In the genomic region with DNA sequence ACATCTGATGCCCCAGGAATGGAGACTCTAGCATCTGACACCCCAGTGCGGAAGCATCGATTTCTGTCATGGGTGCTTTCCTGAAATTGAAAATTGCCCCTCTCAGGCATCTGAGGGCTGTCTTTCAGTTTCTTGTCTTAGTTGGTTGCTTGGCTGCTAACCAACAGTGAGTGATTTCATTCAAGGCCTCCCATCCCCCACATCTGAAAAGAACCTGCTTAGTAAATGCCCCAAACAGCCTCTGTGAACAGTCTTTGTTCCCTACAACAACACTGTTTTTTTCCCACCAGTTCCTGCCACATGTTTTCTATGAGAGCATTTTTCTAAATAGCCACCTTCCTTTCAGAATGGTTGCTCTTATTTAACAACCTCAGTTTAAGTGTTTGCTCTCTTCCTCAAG, we compare ENCODE assay signal across 19 mouse cellular contexts.
A peak's percentile ranks its signal among the peaks of the same experiment; 100 is the strongest.
DNase-seq lines count a peak whose midpoint lies in the region; ATAC-seq and TF ChIP-seq lines count a peak whose summit lies in the region.
"Had no signal": no experiment of that assay in that cellular context is flagged by ENCODE, and none has a peak within 500 bp of the region (broad histone marks: within the 10 kb centered on the region; RNA-seq: fewer than 3 reads in every experiment).

No protein-coding gene starts in this region.

- no peak overlapping the region for H3K9ac ChIP-seq in kidney, embryonic 14.5 days (ENCODE audit: low read depth, low read length)
- H3K9ac ChIP-seq in liver, postnatal 0 days (replicated peaks): no peak overlapping the region
- no peak overlapping the region for H3K9ac ChIP-seq in liver, embryonic 11.5 days (ENCODE audit: low read depth, low read length)
- H3K9ac ChIP-seq in embryonic facial prominence, embryonic 14.5 days (ENCODE audit: low read depth, low read length): no peak overlapping the region
- H3K9ac ChIP-seq: embryonic facial prominence, embryonic 13.5 days; heart, embryonic 15.5 days; liver, embryonic 14.5 days; stomach, embryonic 15.5 days had no signal

- H3K9me3 ChIP-seq in kidney, embryonic 14.5 days (ENCODE audit: control insufficient read depth, low read length): no peaks in the 10 kb centered on the region
- H3K9me3 ChIP-seq in liver, postnatal 0 days (ENCODE audit: low read length): no peaks in the 10 kb centered on the region
- no peaks in the 10 kb centered on the region for H3K9me3 ChIP-seq in liver, embryonic 11.5 days (ENCODE audit: control insufficient read depth, low read length)
- H3K9me3 ChIP-seq in embryonic facial prominence, embryonic 14.5 days (ENCODE audit: control insufficient read depth, low read length): no peaks in the 10 kb centered on the region
- H3K9me3 ChIP-seq: embryonic facial prominence, embryonic 13.5 days; heart, embryonic 15.5 days; limb, embryonic 10.5 days; stomach, embryonic 15.5 days had no signal

- H3K4me3 ChIP-seq in kidney, adult 2 months (ENCODE audit: insufficient read depth, low read depth, low read length): no peak overlapping the region
- no peak overlapping the region for H3K4me3 ChIP-seq in kidney, embryonic 14.5 days (ENCODE audit: low read length)
- no peak overlapping the region for H3K4me3 ChIP-seq in liver, postnatal 0 days (ENCODE audit: low read depth, low read length)
- no peak overlapping the region for H3K4me3 ChIP-seq in liver, embryonic 11.5 days (ENCODE audit: low read depth, low read length)
- no peak overlapping the region for H3K4me3 ChIP-seq in embryonic facial prominence, embryonic 14.5 days (ENCODE audit: low read depth, low read length)
- H3K4me3 ChIP-seq: embryonic facial prominence, embryonic 13.5 days; heart, embryonic 15.5 days; limb, embryonic 10.5 days; stomach, embryonic 15.5 days had no signal

- TF ChIP-seq CTCF in kidney, adult 2 months (conservative IDR thresholded peaks at IDR 0.05; ENCODE audit: insufficient read depth, insufficient read length, low read depth, low read length): no peak
- no peak for TF ChIP-seq CTCF in liver, postnatal 0 days (IDR thresholded peaks at IDR 0.05; ENCODE audit: low read depth)

- 41% methylated on average over 2 of the region's 2 CpGs for WGBS in kidney, adult 2 months
- 71% methylated on average over 2 of the region's 2 CpGs for WGBS in kidney, embryonic 14.5 days
- WGBS in liver, postnatal 0 days (ENCODE audit: insufficient replicate concordance): 91% methylated on average over 2 of the region's 2 CpGs
- WGBS in liver, embryonic 11.5 days: 73% methylated on average over 2 of the region's 2 CpGs
- 35% methylated on average over 2 of the region's 2 CpGs for WGBS in embryonic facial prominence, embryonic 14.5 days

- H3K36me3 ChIP-seq in kidney, adult 2 months (ENCODE audit: control insufficient read depth, insufficient read depth, low read length): no peaks in the 10 kb centered on the region
- H3K36me3 ChIP-seq in kidney, embryonic 14.5 days (ENCODE audit: control insufficient read depth, insufficient read depth, low read length): no peaks in the 10 kb centered on the region
- H3K36me3 ChIP-seq in liver, postnatal 0 days (replicated peaks; ENCODE audit: insufficient read depth, low read length): no peaks in the 10 kb centered on the region
- no peaks in the 10 kb centered on the region for H3K36me3 ChIP-seq in liver, embryonic 11.5 days (ENCODE audit: control insufficient read depth, insufficient read depth, low read length)
- no peaks in the 10 kb centered on the region for H3K36me3 ChIP-seq in embryonic facial prominence, embryonic 14.5 days (ENCODE audit: control insufficient read depth, insufficient read depth, low read length)
- H3K36me3 ChIP-seq: embryonic facial prominence, embryonic 13.5 days; heart, embryonic 15.5 days; limb, embryonic 10.5 days; stomach, embryonic 15.5 days had no signal

- no peak overlapping the region for H3K4me2 ChIP-seq in kidney, embryonic 14.5 days (replicated peaks; ENCODE audit: low read depth, low read length)
- H3K4me2 ChIP-seq in liver, postnatal 0 days (ENCODE audit: low read depth, low read length): no peak overlapping the region
- no peak overlapping the region for H3K4me2 ChIP-seq in liver, embryonic 11.5 days
- H3K4me2 ChIP-seq in embryonic facial prominence, embryonic 14.5 days (ENCODE audit: low read depth, low read length): no peak overlapping the region
- H3K4me2 ChIP-seq: embryonic facial prominence, embryonic 13.5 days; heart, embryonic 15.5 days; stomach, embryonic 15.5 days had no signal

- intact Hi-C loops in left cerebral cortex, postnatal 14 days (cut with DNase I): no loop called here

- H3K4me1 ChIP-seq in kidney, adult 2 months (ENCODE audit: control insufficient read depth, insufficient read depth, low read length): peaks cover 10% of the 10 kb centered on the region; the same call in 1 of the 2 replicates
- H3K4me1 ChIP-seq in kidney, embryonic 14.5 days (ENCODE audit: control insufficient read depth, insufficient read depth, low read length): peaks cover 13% of the 10 kb centered on the region
- H3K4me1 ChIP-seq in liver, postnatal 0 days (ENCODE audit: insufficient read depth): no peaks in the 10 kb centered on the region
- no peaks in the 10 kb centered on the region for H3K4me1 ChIP-seq in liver, embryonic 11.5 days (replicated peaks; ENCODE audit: control insufficient read depth, insufficient read depth, low read length)
- H3K4me1 ChIP-seq in embryonic facial prominence, embryonic 14.5 days (ENCODE audit: control insufficient read depth, insufficient read depth, low read length): peaks cover 4% of the 10 kb centered on the region; the same call in 1 of the 2 replicates
- H3K4me1 ChIP-seq: heart, embryonic 15.5 days; stomach, embryonic 15.5 days had no signal

- TF ChIP-seq EP300 in liver, postnatal 0 days (IDR thresholded peaks at IDR 0.05; ENCODE audit: low read depth): no peak

- H3K27me3 ChIP-seq in kidney, adult 2 months (replicated peaks; ENCODE audit: control insufficient read depth, insufficient read depth, low read length): no peaks in the 10 kb centered on the region
- no peaks in the 10 kb centered on the region for H3K27me3 ChIP-seq in kidney, embryonic 14.5 days (ENCODE audit: control insufficient read depth, insufficient read depth, low read length)
- H3K27me3 ChIP-seq in liver, postnatal 0 days (ENCODE audit: insufficient read depth, low read length): no peaks in the 10 kb centered on the region
- no peaks in the 10 kb centered on the region for H3K27me3 ChIP-seq in liver, embryonic 11.5 days (replicated peaks; ENCODE audit: control insufficient read depth, insufficient read depth, low read length)
- H3K27me3 ChIP-seq in embryonic facial prominence, embryonic 14.5 days (replicated peaks; ENCODE audit: control insufficient read depth, insufficient read depth, low read length): no peaks in the 10 kb centered on the region
- H3K27me3 ChIP-seq: embryonic facial prominence, embryonic 13.5 days; heart, embryonic 15.5 days; stomach, embryonic 15.5 days had no signal

- peak; percentile 31 for DNase-seq in kidney, adult 2 months
- no peak for DNase-seq in liver, postnatal 0 days
- no peak for DNase-seq in liver, embryonic 11.5 days (ENCODE audit: low spot score)
- DNase-seq in embryonic facial prominence, embryonic 14.5 days (ENCODE audit: low spot score): peak; percentile 55
- DNase-seq in telencephalon, adult 2 months (ENCODE audit: low read depth, low spot score): peak; percentile 46
- DNase-seq in left cerebral cortex, postnatal 14 days (ENCODE audit: low spot score in 2 of 2): no peak
- DNase-seq: cerebellum, adult 11 months; cerebellum, postnatal 14 days; gastrocnemius, postnatal 10 days; heart, adult 18-20 months; right cerebral cortex, postnatal 14 days had no signal

- no peak for TF ChIP-seq POLR2A in kidney, adult 2 months (IDR thresholded peaks at IDR 0.05; ENCODE audit: low read depth, low read length)

- ATAC-seq in kidney, embryonic 14.5 days (ENCODE audit: low FRiP score, low TSS enrichment): no peak
- 0 out of 2 replicates have a peak, but pooled peaks have one; percentile 8 for ATAC-seq in liver, postnatal 0 days
- ATAC-seq in liver, embryonic 11.5 days (replicated peaks; ENCODE audit: low FRiP score): no peak
- 0 out of 2 replicates have a peak, but pooled peaks have one; percentile 6 for ATAC-seq in embryonic facial prominence, embryonic 14.5 days (ENCODE audit: low read depth)
- ATAC-seq: lung, postnatal 0 days; midbrain, embryonic 16.5 days had no signal

- peak overlapping the region; percentile 60; the same call in 1 of the 2 replicates for H3K27ac ChIP-seq in kidney, adult 2 months (ENCODE audit: insufficient read depth, low read depth, low read length)
- no peak overlapping the region for H3K27ac ChIP-seq in kidney, embryonic 14.5 days (ENCODE audit: low read depth, low read length)
- peak overlapping the region; percentile 69 for H3K27ac ChIP-seq in liver, postnatal 0 days (ENCODE audit: low read depth)
- no peak overlapping the region for H3K27ac ChIP-seq in liver, embryonic 11.5 days (ENCODE audit: low read depth, low read length)
- no peak overlapping the region for H3K27ac ChIP-seq in embryonic facial prominence, embryonic 14.5 days (replicated peaks; ENCODE audit: low read depth, low read length)
- H3K27ac ChIP-seq: embryonic facial prominence, embryonic 13.5 days; heart, embryonic 15.5 days; limb, embryonic 10.5 days; liver, embryonic 14.5 days; stomach, embryonic 15.5 days had no signal

Comparison
In these comparisons a context has a peak if more than half of its experiments do, and no peak if none do; other contexts are left out.
1. H3K27ac ChIP-seq: peak in kidney, adult 2 months (single experiment) and liver, postnatal 0 days (single experiment); none in kidney, embryonic 14.5 days (single experiment), liver, embryonic 11.5 days (single experiment) and embryonic facial prominence, embryonic 14.5 days (single experiment).
2. ATAC-seq: peak in liver, postnatal 0 days (single experiment) and embryonic facial prominence, embryonic 14.5 days (single experiment); none in kidney, embryonic 14.5 days (single experiment) and liver, embryonic 11.5 days (single experiment).
3. DNase-seq: peak in kidney, adult 2 months (single experiment), embryonic facial prominence, embryonic 14.5 days (single experiment) and telencephalon, adult 2 months (single experiment); none in liver, postnatal 0 days (single experiment), liver, embryonic 11.5 days (single experiment) and left cerebral cortex, postnatal 14 days (0 of 2).